In genomic region chr6:126096085-126096484, GRCm38 (mm10) we compare ENCODE assay signal across 13 mouse cellular contexts.
DNase-seq lines count a peak whose midpoint lies in the region; ATAC-seq lines count a peak whose summit lies in the region.
"Had no signal": no experiment of that assay in that cellular context is flagged by ENCODE, and none has a peak within 500 bp of the region (broad histone marks: within the 10 kb centered on the region; RNA-seq: fewer than 3 reads in every experiment).

No protein-coding gene starts in this region.

- no peak overlapping the region for H3K4me3 ChIP-seq in kidney, embryonic 14.5 days (ENCODE audit: low read length)
- no peak overlapping the region for H3K4me3 ChIP-seq in kidney, embryonic 15.5 days (replicated peaks)
- H3K4me3 ChIP-seq: hindbrain, embryonic 10.5 days; myocyte had no signal

- no peak for ATAC-seq in kidney, embryonic 14.5 days (ENCODE audit: low FRiP score, low TSS enrichment)
- no peak for ATAC-seq in kidney, embryonic 15.5 days (replicated peaks; ENCODE audit: low FRiP score)

- 0 out of 2 replicates have a peak, but pooled peaks cover 6% of the 10 kb centered on the region for H3K36me3 ChIP-seq in kidney, embryonic 14.5 days (ENCODE audit: control insufficient read depth, insufficient read depth, low read length)
- peaks cover 20% of the 10 kb centered on the region for H3K36me3 ChIP-seq in kidney, embryonic 15.5 days

- DNase-seq in ovary, adult 18-20 months (ENCODE audit: low spot score): peak; percentile 6
- DNase-seq in ovary, postnatal 10 days (ENCODE audit: low spot score): no peak
- peak; percentile 57 to 59 for DNase-seq in heart, adult 9 months (ENCODE audit: low spot score in 2 of 2)
- peak; percentile 22 to 23 for DNase-seq in layer of hippocampus, postnatal 10 days (ENCODE audit: low spot score in 2 of 2)
- no peak for DNase-seq in gastrocnemius, postnatal 10 days
- DNase-seq: adrenal gland, adult 2 months; cerebellum, adult 8-10 months; lung, postnatal 36 days; thymus, postnatal 4 days had no signal

- no peak overlapping the region for H3K9ac ChIP-seq in kidney, embryonic 14.5 days (ENCODE audit: low read depth, low read length)
- no peak overlapping the region for H3K9ac ChIP-seq in kidney, embryonic 15.5 days

- no peak overlapping the region for H3K27ac ChIP-seq in kidney, embryonic 14.5 days (ENCODE audit: low read depth, low read length)
- no peak overlapping the region for H3K27ac ChIP-seq in kidney, embryonic 15.5 days
- H3K27ac ChIP-seq: hindbrain, embryonic 10.5 days had no signal

- H3K27me3 ChIP-seq in kidney, embryonic 14.5 days (ENCODE audit: control insufficient read depth, insufficient read depth, low read length): no peaks in the 10 kb centered on the region
- no peaks in the 10 kb centered on the region for H3K27me3 ChIP-seq in kidney, embryonic 15.5 days

- WGBS in kidney, embryonic 14.5 days: 79% methylated on average over 13 of the region's 13 CpGs
- WGBS in kidney, embryonic 15.5 days: 69% methylated on average over 13 of the region's 13 CpGs

- H3K4me2 ChIP-seq in kidney, embryonic 14.5 days (replicated peaks; ENCODE audit: low read depth, low read length): no peak overlapping the region
- no peak overlapping the region for H3K4me2 ChIP-seq in kidney, embryonic 15.5 days

- H3K9me3 ChIP-seq in kidney, embryonic 14.5 days (ENCODE audit: control insufficient read depth, low read length): no peaks in the 10 kb centered on the region
- H3K9me3 ChIP-seq in kidney, embryonic 15.5 days (replicated peaks): no peaks in the 10 kb centered on the region
- H3K9me3 ChIP-seq: hindbrain, embryonic 10.5 days had no signal

- no peaks in the 10 kb centered on the region for H3K4me1 ChIP-seq in kidney, embryonic 14.5 days (ENCODE audit: control insufficient read depth, insufficient read depth, low read length)
- peaks cover 6% of the 10 kb centered on the region; the same call in 1 of the 2 replicates for H3K4me1 ChIP-seq in kidney, embryonic 15.5 days
- H3K4me1 ChIP-seq: hindbrain, embryonic 10.5 days had no signal

Comparison
In these comparisons a context has a peak if more than half of its experiments do, and no peak if none do; other contexts are left out.
1. DNase-seq: peak in ovary, adult 18-20 months (single experiment), heart, adult 9 months (2 of 2) and layer of hippocampus, postnatal 10 days (2 of 2); none in ovary, postnatal 10 days (single experiment) and gastrocnemius, postnatal 10 days (single experiment).